Mouse (Mus musculus) lung, embryonic 16.5 days (tissue): Measurements from ENCODE around the gene Odf3l2. TPM values are rescaled to one million over a fixed set of nuclear protein-coding genes. Genes with fewer than 3 reads are reported as not detected.
A peak's percentile ranks its signal among the peaks of the same experiment; 100 is the strongest.

Source experiments
- ATAC-seq: fragments of 200-750 bp; cut with Nextera tagmentation; 2 replicates; pipeline ENCODE4 v1.8.0; 2017; ENCODE audit warnings: low read depth, mild to moderate bottlenecking, moderate library complexity
- H3K27ac ChIP-seq: fragments of 300-500 bp; sonication (generic); 2 replicates; pipeline ENCODE4 v1.5.1; 2014; ENCODE audit warnings: mild to moderate bottlenecking, control low read depth, low read length
- H3K27me3 ChIP-seq: fragments of 300-500 bp; sonication (generic); 2 replicates; pipeline ENCODE4 v1.6.1; 2014; ENCODE audit warnings: low read depth, low read length, mixed read lengths; ENCODE audit not compliant: control insufficient read depth, insufficient read depth
- H3K36me3 ChIP-seq: fragments of 300-500 bp; sonication (generic); 2 replicates; pipeline ENCODE4 v1.6.1; 2014; ENCODE audit warnings: low read length; ENCODE audit not compliant: control insufficient read depth, insufficient read depth
- H3K4me1 ChIP-seq: fragments of 300-500 bp; sonication (generic); replicated peaks from 2 replicates; pipeline ENCODE4 v1.6.1; 2014; ENCODE audit warnings: low read length, mixed read lengths; ENCODE audit not compliant: control insufficient read depth, insufficient read depth
- H3K4me2 ChIP-seq: fragments of 300-500 bp; sonication (generic); 2 replicates; pipeline ENCODE4 v1.6.1; 2014; ENCODE audit warnings: low read depth, low read length, control low read depth
- H3K4me3 ChIP-seq: fragments of 300-500 bp; sonication (generic); 2 replicates; pipeline ENCODE4 v1.5.1; 2014; ENCODE audit warnings: mild to moderate bottlenecking, low read length, control low read depth
- H3K9ac ChIP-seq: fragments of 300-500 bp; sonication (generic); 2 replicates; pipeline ENCODE4 v1.6.1; 2014; ENCODE audit warnings: low read length, control low read depth
- H3K9me3 ChIP-seq: fragments of 300-500 bp; sonication (generic); 2 replicates; pipeline ENCODE4 v1.6.1; 2016; ENCODE audit warnings: low read length; ENCODE audit not compliant: control insufficient read depth
- WGBS: fragments of 180-500 bp; shearing (Covaris S2); extraction: QIAGEN DNeasy Blood & Tissue Kit; methylation state at CpG from one replicate; pipeline ENCODE4 v1.1.7; 2014; 5-methylcytosine and 5-hydroxymethylcytosine counted together
- polyA plus RNA-seq: library from polyadenylated mRNA; unstranded; fragments of >200 nt; fragmentation: Nextera tagmentation; extraction: Ambion mirVana; gene quantifications from 2 replicates; pipeline ENCODE4 v1.2.1, GENCODE M21; 2015

The Odf3l2 gene
- polyA plus RNA-seq, 1 experiment from 2014 or later: not detected

- H3K4me2 ChIP-seq: no peak overlapping the region
- no peak for ATAC-seq
- peaks cover 30% of the 10 kb centered on the region for H3K27me3 ChIP-seq
- H3K4me1 ChIP-seq: peaks cover 14% of the 10 kb centered on the region
- 10% methylated on average over 8 of the region's 8 CpGs for WGBS
- no peak overlapping the region for H3K27ac ChIP-seq
- H3K9me3 ChIP-seq: no peaks in the 10 kb centered on the region
- H3K4me3 ChIP-seq: no peak overlapping the region
- no peak overlapping the region for H3K9ac ChIP-seq
- no peaks in the 10 kb centered on the region for H3K36me3 ChIP-seq
These were observed 29.7 kb downstream of the Odf3l2 start for GRCm38 (mm10) chr10:79615860-79616259.

- 63% methylated on average over 1 of the region's 1 CpGs for WGBS
- Histone ChIP-seq H3K9ac (no peak overlapping the region), H3K4me1 (peaks cover 14% of the 10 kb centered on the region), H3K36me3 (no peaks in the 10 kb centered on the region), H3K27me3 (peaks cover 33% of the 10 kb centered on the region), H3K27ac (no peak overlapping the region), H3K4me2 (peak overlapping the region; percentile 99), H3K9me3 (no peaks in the 10 kb centered on the region), H3K4me3 (peak overlapping the region; percentile 59)
- peak; percentile 31; the same call in 1 of the 2 replicates for ATAC-seq
These were observed 31.3 kb downstream of the Odf3l2 start for GRCm38 (mm10) chr10:79614305-79614643.

- H3K9me3 ChIP-seq: no peaks in the 10 kb centered on the region
- ATAC-seq: peak; percentile 88
- peak within 1 kb of the TSS; percentile 59 for H3K4me3 ChIP-seq
- peak within 1 kb of the TSS; percentile 99 for H3K4me2 ChIP-seq
- H3K27ac ChIP-seq: no peak within 1 kb of the TSS
- under 1% methylated on average over 59 of the region's 60 CpGs for WGBS
- no peaks in the 10 kb centered on the region for H3K36me3 ChIP-seq
- H3K4me1 ChIP-seq: peaks cover 14% of the 10 kb centered on the region
- peaks cover 33% of the 10 kb centered on the region for H3K27me3 ChIP-seq
- peak within 1 kb of the TSS; percentile 62 for H3K9ac ChIP-seq
These were observed 31.8 kb downstream of the Odf3l2 start, which contains the start of gene C2cd4c for GRCm38 (mm10) chr10:79613578-79614304. Gene C2cd4c, minus strand, starts transcription at chr10:79614025.

- peak overlapping the region; percentile 12; the same call in 1 of the 2 replicates for H3K4me3 ChIP-seq
- H3K27ac ChIP-seq: no peak overlapping the region
- no peaks in the 10 kb centered on the region for H3K9me3 ChIP-seq
- ATAC-seq: no peak
- peaks cover 33% of the 10 kb centered on the region for H3K27me3 ChIP-seq
- H3K4me2 ChIP-seq: peak overlapping the region; percentile 41
- peaks cover 14% of the 10 kb centered on the region for H3K4me1 ChIP-seq
- WGBS: 7% methylated on average over 51 of the region's 51 CpGs
- H3K36me3 ChIP-seq: no peaks in the 10 kb centered on the region
- peak overlapping the region; percentile 41; the same call in 1 of the 2 replicates for H3K9ac ChIP-seq
These were observed 33.1 kb downstream of the Odf3l2 start for GRCm38 (mm10) chr10:79612192-79613135.

GRCm38 (mm10) chr10:79611296-79611695 is 34.2 kb downstream of the Odf3l2 start:
- H3K4me2 ChIP-seq: no peak overlapping the region
- ATAC-seq: no peak
- H3K9ac ChIP-seq: no peak overlapping the region
- H3K4me1 ChIP-seq: peaks cover 14% of the 10 kb centered on the region
- WGBS: 29% methylated on average over 5 of the region's 5 CpGs
- no peak overlapping the region for H3K27ac ChIP-seq
- H3K4me3 ChIP-seq: no peak overlapping the region
- H3K27me3 ChIP-seq: peaks cover 33% of the 10 kb centered on the region
- no peaks in the 10 kb centered on the region for H3K36me3 ChIP-seq
- no peaks in the 10 kb centered on the region for H3K9me3 ChIP-seq

GRCm38 (mm10) chr10:79609276-79609675 is 36.3 kb downstream of the Odf3l2 start:
- Histone ChIP-seq H3K9me3 (no peaks in the 10 kb centered on the region), H3K27ac (no peak overlapping the region), H3K4me2 (no peak overlapping the region), H3K9ac (no peak overlapping the region), H3K4me3 (no peak overlapping the region), H3K4me1 (peaks cover 14% of the 10 kb centered on the region), H3K27me3 (peaks cover 29% of the 10 kb centered on the region), H3K36me3 (no peaks in the 10 kb centered on the region)
- WGBS: 65% methylated on average over 3 of the region's 3 CpGs
- no peak for ATAC-seq

GRCm38 (mm10) chr10:79607892-79608291 is 37.6 kb downstream of the Odf3l2 start:
- Histone ChIP-seq H3K4me2 (no peak overlapping the region), H3K9me3 (no peaks in the 10 kb centered on the region), H3K9ac (no peak overlapping the region), H3K4me1 (peaks cover 7% of the 10 kb centered on the region), H3K4me3 (no peak overlapping the region), H3K36me3 (no peaks in the 10 kb centered on the region), H3K27me3 (peaks cover 21% of the 10 kb centered on the region), H3K27ac (no peak overlapping the region)
- no peak for ATAC-seq
- 38% methylated on average over 2 of the region's 2 CpGs for WGBS

- Histone ChIP-seq H3K36me3 (no peaks in the 10 kb centered on the region), H3K4me2 (no peak overlapping the region), H3K9me3 (no peaks in the 10 kb centered on the region), H3K27me3 (peaks cover 9% of the 10 kb centered on the region), H3K27ac (no peak overlapping the region), H3K4me1 (no peaks in the 10 kb centered on the region), H3K9ac (no peak overlapping the region), H3K4me3 (no peak overlapping the region)
- no peak for ATAC-seq
- WGBS: 56% methylated on average over 4 of the region's 4 CpGs
These were observed 39.0 kb downstream of the Odf3l2 start for GRCm38 (mm10) chr10:79606537-79606936.

- Histone ChIP-seq H3K27ac (no peak overlapping the region), H3K9ac (no peak overlapping the region), H3K36me3 (no peaks in the 10 kb centered on the region), H3K4me3 (no peak overlapping the region), H3K27me3 (no peaks in the 10 kb centered on the region; the same call in 1 of the 2 replicates), H3K4me1 (no peaks in the 10 kb centered on the region), H3K4me2 (no peak overlapping the region), H3K9me3 (no peaks in the 10 kb centered on the region)
- no peak for ATAC-seq
- WGBS: 69% methylated on average over 4 of the region's 4 CpGs
These were observed 47.7 kb downstream of the Odf3l2 start for GRCm38 (mm10) chr10:79597936-79598230.
